Mouse (Mus musculus) liver, embryonic 14.5 days (tissue): ENCODE data around the gene Trmt13.

Experiments used
- CTCF ChIP-seq: IDR thresholded peaks from 2 replicates; pipeline ENCODE4 v1.5.1; 2016; ENCODE audit warnings: antibody characterized with exemption, low read depth, control low read depth
- EP300 ChIP-seq: IDR thresholded peaks from 2 replicates; pipeline ENCODE4 v1.6.1; 2016; ENCODE audit warnings: antibody characterized with exemption, low read depth

DNA sequence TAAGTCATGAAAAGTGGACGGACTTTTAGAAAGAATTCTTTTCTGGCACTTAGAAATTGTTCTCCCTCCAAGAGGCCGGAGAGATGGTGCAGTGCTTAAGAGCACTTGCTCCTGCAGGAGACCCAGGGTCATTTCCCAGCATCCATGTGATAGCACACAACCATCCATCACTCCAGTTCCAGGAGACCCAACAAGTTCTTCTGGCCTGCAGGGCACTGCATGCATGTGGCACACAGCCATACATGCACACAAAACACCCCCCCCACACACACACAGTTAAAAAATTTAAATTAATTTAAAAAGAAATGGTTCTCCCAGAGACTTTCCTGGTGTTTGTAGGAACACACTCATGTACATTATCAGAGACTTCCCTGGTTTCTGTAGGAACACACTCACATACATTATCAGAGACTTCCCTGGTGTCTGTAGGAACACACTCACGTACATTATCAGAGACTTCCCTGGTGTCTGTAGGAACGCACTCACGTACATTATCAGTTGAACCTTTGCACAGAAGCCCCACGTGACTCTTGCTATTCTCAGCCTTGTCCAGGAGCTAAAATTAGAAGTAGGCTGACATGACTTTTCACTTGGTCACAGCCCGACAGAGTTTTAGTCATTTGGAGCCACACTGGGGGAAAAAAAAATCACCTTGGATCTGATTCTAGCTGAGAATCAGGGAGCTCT lies 51.8 kb downstream of the Trmt13 start, which contains the start of gene Lrrc39:
- TF ChIP-seq CTCF (no peak), EP300 (peak; percentile 94)
